Mouse (Mus musculus): ENCODE measurements around the gene Ptk7. TPM values are rescaled to one million over a fixed set of nuclear protein-coding genes. Genes with fewer than 3 reads are reported as not detected.

The Ptk7 gene
- polyA plus RNA-seq, 1 experiment: 145 TPM

DNA sequence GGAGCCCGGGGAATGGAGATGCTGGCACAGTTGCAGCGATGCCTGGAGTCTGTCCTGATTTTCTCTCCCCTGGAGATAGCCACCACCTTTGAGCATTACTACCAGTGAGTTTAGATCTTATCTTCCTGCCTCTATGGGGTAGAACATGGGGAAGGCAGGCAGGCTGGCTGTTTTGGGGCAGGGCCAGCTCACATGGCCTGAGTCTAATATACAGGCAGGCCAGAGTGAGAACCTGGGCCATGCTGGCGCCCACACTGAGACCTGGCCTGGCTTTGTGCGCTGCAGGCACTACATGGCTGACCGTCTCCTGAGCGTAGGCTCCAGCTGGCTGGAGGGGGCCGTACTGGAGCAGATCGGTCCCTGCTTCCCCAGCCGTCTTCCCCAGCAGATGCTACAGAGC, 32.0 kb upstream of the Ptk7 start:
- no peak for TF ChIP-seq CTCF (IDR thresholded peaks at IDR 0.05; ENCODE audit: borderline replicate concordance, insufficient read depth, low read length)
- TF ChIP-seq POLR2A (IDR thresholded peaks at IDR 0.05; ENCODE audit: low read depth, low read length): no peak
- Histone ChIP-seq H3K4me1 (ENCODE audit: control insufficient read depth, insufficient read depth, low read length) (no peaks in the 10 kb centered on the region), H3K27ac (ENCODE audit: insufficient read depth, low read length) (no peak overlapping the region)

DNA sequence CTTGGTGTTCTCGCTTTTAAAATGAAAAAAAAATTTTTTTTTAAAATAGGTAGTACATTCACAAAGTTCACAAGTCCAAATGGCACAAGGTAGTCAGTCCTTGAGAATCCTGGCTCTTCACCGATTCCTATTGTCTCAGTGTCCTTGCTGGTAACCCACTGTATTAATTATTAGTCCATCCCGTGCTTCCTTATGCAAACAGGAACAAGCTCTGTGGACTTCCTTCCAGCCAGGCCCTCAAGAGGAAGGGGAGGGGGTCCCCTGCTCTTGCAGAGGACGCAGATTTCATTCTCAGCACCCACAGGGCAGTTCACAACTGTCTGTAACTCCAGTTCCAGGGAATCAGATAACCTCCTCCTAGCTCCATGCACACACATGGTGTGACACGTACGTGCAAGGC, 26.8 kb upstream of the Ptk7 start:
- no peaks in the 10 kb centered on the region; the same call in 1 of the 2 replicates for H3K4me1 ChIP-seq (ENCODE audit: control insufficient read depth, insufficient read depth, low read length)
- TF ChIP-seq CTCF (IDR thresholded peaks at IDR 0.05; ENCODE audit: borderline replicate concordance, insufficient read depth, low read length) (no peak), POLR2A (IDR thresholded peaks at IDR 0.05; ENCODE audit: low read depth, low read length) (no peak)
- no peak overlapping the region for H3K4me3 ChIP-seq (ENCODE audit: insufficient read depth, low read length)
- no peak overlapping the region for H3K27ac ChIP-seq (ENCODE audit: insufficient read depth, low read length)

More for the DNA sequence above, 32.0 kb upstream of the Ptk7 start:
- no peak overlapping the region for H3K4me3 ChIP-seq (ENCODE audit: insufficient read depth, low read length)

DNA sequence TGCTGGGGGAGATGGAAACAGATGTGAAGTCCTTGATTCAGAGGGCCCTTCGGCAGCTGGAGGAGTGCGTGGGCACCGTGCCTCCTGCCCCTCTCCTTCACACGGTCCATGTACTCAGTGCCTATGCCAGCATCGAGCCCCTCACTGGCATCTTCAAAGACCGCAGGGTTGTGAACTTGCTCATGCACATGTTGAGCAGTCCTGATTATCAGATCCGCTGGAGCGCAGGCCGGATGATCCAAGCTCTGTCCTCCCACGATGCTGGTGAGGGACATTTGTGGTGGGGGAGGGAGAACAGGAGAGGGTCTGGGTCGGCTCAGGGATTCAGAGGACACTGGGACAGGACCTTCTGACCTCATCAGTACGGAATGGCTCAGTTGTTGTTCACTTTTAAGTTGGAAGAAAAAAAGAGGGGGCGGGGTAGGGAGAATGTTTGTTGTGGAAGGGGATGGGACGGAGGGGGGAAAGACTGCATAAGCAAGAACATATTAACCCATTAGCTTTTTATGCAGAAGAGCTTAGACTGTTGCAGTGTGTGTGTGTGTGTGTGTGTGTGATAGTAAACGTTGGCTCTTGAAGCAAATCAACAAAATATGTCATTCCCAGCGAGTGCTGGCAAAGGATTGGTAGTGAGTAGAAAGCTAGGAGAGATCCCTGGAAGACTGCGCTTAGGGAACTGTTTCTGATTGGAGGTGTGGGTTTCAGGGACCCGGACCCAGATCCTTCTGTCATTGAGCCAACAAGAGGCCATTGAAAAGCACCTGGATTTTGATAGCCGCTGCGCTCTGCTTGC, 22.6 kb upstream of the Ptk7 start:
- Histone ChIP-seq H3K4me1 (ENCODE audit: control insufficient read depth, insufficient read depth, low read length) (peaks cover 2% of the 10 kb centered on the region), H3K27ac (ENCODE audit: insufficient read depth, low read length) (no peak overlapping the region), H3K4me3 (ENCODE audit: insufficient read depth, low read length) (peak overlapping the region; percentile 44)
- no peak for TF ChIP-seq POLR2A (IDR thresholded peaks at IDR 0.05; ENCODE audit: low read depth, low read length)
- no peak for TF ChIP-seq CTCF (IDR thresholded peaks at IDR 0.05; ENCODE audit: borderline replicate concordance, insufficient read depth, low read length)

DNA sequence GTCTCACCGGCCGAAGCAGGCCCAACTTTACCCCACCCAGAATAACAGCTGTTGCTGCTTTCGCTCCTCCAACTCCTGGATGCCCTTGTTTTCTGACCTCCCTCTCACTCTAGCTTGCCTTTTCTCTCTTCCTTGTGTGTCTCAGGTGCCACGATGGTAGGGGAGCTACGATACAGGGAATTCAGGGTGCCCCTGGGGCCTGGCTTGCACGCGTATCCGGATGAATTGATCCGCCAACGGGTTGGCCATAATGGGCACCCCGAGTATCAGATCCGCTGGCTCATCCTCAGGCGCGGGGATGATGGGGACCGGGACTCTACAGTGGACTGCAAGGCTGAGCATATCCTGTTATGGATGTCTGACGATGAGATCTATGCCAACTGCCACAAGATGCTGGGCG, 22.0 kb upstream of the Ptk7 start:
- Histone ChIP-seq H3K27ac (ENCODE audit: insufficient read depth, low read length) (peak overlapping the region; percentile 90; the same call in 1 of the 2 replicates), H3K4me3 (ENCODE audit: insufficient read depth, low read length) (peak overlapping the region; percentile 44), H3K4me1 (ENCODE audit: control insufficient read depth, insufficient read depth, low read length) (peaks cover 4% of the 10 kb centered on the region)
- no peak for TF ChIP-seq CTCF (IDR thresholded peaks at IDR 0.05; ENCODE audit: borderline replicate concordance, insufficient read depth, low read length)
- peak; percentile 41 for TF ChIP-seq POLR2A (IDR thresholded peaks at IDR 0.05; ENCODE audit: low read depth, low read length)

DNA sequence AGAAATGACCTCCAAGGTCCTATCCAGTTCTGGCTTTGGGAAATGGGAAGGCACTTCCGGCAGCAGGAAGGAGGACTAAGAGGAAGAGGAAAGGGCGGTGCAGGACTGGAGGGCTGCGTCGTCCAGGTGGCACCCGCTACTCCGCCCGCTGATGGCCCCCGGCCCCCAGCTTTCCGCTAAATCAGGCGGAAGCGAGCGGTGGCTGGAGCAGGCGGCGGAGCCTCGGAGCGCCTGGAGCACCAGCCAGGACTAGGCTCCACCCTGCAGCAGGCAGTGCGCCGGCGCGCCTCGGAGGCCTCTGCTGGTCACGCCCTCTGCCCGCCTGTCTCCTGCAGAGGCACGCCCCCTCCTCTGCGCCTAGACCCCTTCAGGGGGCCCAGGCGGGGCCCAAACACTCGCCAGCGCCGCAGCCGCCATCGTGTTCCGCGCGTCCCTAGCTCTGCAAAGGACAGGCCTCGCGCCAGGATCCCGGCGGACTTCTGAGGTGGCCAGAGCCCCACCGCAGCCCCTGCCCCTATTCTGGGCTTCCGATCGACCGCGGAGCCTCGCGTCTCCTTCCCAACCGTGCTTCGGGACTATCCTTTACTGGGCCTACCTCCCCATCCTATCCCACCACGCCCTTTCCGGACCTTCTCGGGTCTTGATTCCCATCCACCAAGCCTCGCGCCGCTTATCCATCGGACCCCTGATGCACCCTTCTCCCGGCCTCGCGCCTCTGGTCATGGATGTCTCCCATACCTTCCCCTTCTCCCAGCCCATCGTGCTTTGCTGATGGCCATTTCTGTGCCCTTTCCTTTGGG, 21.1 kb upstream of the Ptk7 start, which contains the start of gene Cul7:
Gene Cul7, plus strand, starts transcription at position 106 of the 800 bp plus-strand sequence.
- H3K27ac ChIP-seq (ENCODE audit: insufficient read depth, low read length): peak within 1 kb of the TSS; percentile 90
- TF ChIP-seq POLR2A (IDR thresholded peaks at IDR 0.05; ENCODE audit: low read depth, low read length) (peak; percentile 89), CTCF (IDR thresholded peaks at IDR 0.05; ENCODE audit: borderline replicate concordance, insufficient read depth, low read length) (no peak)
- H3K4me3 ChIP-seq (ENCODE audit: insufficient read depth, low read length): peak within 1 kb of the TSS; percentile 44
- peaks cover 4% of the 10 kb centered on the region for H3K4me1 ChIP-seq (ENCODE audit: control insufficient read depth, insufficient read depth, low read length)

DNA sequence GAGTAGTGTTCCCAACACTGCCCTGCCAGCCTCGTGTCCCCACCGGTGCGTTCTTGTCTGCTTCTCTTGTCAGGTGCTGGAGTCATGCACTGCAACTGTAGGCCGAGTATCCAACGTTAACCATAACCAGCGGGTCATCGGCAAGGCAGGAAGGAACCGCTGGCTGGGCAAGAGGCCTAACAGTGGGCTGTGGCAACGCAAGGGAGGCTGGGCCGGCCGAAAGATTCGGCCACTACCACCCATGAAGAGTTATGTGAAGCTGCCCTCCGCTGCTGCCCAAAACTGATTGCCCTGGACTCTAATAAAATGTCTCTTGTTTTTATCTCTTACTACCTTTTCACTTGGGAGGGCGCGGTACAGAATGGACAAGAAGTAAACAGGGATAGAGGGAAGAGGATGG, 20.5 kb upstream of the Ptk7 start:
- TF ChIP-seq POLR2A (IDR thresholded peaks at IDR 0.05; ENCODE audit: low read depth, low read length): no peak; the same call in 1 of the 2 replicates
- no peak for TF ChIP-seq CTCF (IDR thresholded peaks at IDR 0.05; ENCODE audit: borderline replicate concordance, insufficient read depth, low read length)
- peak overlapping the region; percentile 90 for H3K27ac ChIP-seq (ENCODE audit: insufficient read depth, low read length)
- H3K4me1 ChIP-seq (ENCODE audit: control insufficient read depth, insufficient read depth, low read length): peaks cover 4% of the 10 kb centered on the region
- peak overlapping the region; percentile 19 for H3K4me3 ChIP-seq (ENCODE audit: insufficient read depth, low read length)

DNA sequence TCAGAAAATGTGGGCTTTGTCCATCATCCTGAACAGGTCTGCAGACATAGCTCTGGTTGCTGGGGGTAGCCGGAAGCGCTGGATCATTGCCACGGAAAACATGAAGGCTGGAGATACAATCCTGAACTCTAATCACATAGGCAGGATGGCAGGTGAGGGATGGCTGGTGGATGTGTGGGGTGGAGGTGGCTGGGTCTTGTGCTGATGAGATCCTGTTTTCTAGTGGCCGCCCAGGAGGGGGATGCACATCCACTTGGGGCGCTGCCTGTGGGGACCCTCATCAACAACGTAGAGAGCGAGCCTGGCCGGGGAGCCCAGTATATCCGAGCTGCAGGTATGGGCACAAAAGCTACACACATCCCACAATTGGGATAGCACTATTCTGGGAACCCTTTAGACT, 19.1 kb upstream of the Ptk7 start:
- TF ChIP-seq POLR2A (IDR thresholded peaks at IDR 0.05; ENCODE audit: low read depth, low read length) (no peak), CTCF (IDR thresholded peaks at IDR 0.05; ENCODE audit: borderline replicate concordance, insufficient read depth, low read length) (no peak)
- Histone ChIP-seq H3K4me3 (ENCODE audit: insufficient read depth, low read length) (no peak overlapping the region), H3K4me1 (ENCODE audit: control insufficient read depth, insufficient read depth, low read length) (peaks cover 8% of the 10 kb centered on the region), H3K27ac (ENCODE audit: insufficient read depth, low read length) (no peak overlapping the region)

DNA sequence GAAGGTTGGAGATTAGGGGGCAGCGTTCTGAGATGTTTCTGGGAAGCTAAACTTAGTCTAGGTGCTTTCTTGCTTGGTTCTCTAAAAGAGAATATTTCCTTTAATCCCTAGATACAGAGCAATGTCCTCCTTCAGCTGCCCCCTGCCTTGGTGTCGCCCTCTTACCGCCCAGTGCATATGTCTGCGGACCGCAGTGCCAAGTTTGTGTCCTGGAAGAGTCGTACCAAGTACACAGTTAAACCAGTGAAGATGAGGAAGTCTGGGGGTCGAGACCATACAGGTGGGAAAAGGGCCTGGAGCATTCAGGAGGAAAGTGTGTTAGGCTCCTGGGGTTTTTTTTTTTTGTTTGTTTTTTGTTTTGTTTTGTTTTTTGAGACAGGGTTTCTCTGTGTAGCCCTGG, 18.0 kb upstream of the Ptk7 start:
- Histone ChIP-seq H3K27ac (ENCODE audit: insufficient read depth, low read length) (no peak overlapping the region), H3K4me1 (ENCODE audit: control insufficient read depth, insufficient read depth, low read length) (peaks cover 8% of the 10 kb centered on the region), H3K4me3 (ENCODE audit: insufficient read depth, low read length) (peak overlapping the region; percentile 76; the same call in 1 of the 2 replicates)
- no peak for TF ChIP-seq POLR2A (IDR thresholded peaks at IDR 0.05; ENCODE audit: low read depth, low read length)
- no peak for TF ChIP-seq CTCF (IDR thresholded peaks at IDR 0.05; ENCODE audit: borderline replicate concordance, insufficient read depth, low read length)

DNA sequence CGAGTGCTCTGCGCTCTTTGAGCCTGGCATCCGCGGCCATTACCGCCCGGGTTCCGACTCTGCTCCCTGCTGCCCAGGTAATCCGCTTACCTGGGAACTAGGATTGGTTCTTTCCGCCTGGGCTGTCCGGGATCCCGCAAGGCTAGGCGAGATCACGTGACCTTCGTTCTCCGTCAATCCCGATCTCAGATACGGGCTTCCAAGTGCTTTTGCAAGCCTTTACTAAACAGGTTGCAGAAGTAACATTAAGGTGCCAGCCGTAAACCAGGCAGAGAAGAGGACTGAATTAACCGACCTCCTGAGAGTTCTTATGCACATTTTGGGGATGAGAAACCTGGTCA, 17.0 kb upstream of the Ptk7 start:
- H3K4me3 ChIP-seq (ENCODE audit: insufficient read depth, low read length): peak overlapping the region; percentile 76
- peaks cover 8% of the 10 kb centered on the region; the same call in 1 of the 2 replicates for H3K4me1 ChIP-seq (ENCODE audit: control insufficient read depth, insufficient read depth, low read length)
- TF ChIP-seq CTCF (IDR thresholded peaks at IDR 0.05; ENCODE audit: borderline replicate concordance, insufficient read depth, low read length) (no peak), POLR2A (IDR thresholded peaks at IDR 0.05; ENCODE audit: low read depth, low read length) (no peak)
- H3K27ac ChIP-seq (ENCODE audit: insufficient read depth, low read length): no peak overlapping the region
